Mouse (Mus musculus): ENCODE data around the gene Jmjd6. TPM values are rescaled to one million over a fixed set of nuclear protein-coding genes. Genes with fewer than 3 reads are reported as not detected.
A peak's percentile ranks its signal among the peaks of the same experiment; 100 is the strongest.

Gene Jmjd6
- total RNA-seq (2012; rRNA removed) (159 and 175 TPM in 2 replicates), polyA plus RNA-seq (2012; ENCODE audit: insufficient read depth in 1 of 2, insufficient read length in 2 of 2, low read depth in 1 of 2, low replicate concordance in 2 of 2, missing spikeins in 1 of 2) (100 to 1,000 TPM in 1 of 2 experiments, not detected in 1; 192 TPM)

DNA sequence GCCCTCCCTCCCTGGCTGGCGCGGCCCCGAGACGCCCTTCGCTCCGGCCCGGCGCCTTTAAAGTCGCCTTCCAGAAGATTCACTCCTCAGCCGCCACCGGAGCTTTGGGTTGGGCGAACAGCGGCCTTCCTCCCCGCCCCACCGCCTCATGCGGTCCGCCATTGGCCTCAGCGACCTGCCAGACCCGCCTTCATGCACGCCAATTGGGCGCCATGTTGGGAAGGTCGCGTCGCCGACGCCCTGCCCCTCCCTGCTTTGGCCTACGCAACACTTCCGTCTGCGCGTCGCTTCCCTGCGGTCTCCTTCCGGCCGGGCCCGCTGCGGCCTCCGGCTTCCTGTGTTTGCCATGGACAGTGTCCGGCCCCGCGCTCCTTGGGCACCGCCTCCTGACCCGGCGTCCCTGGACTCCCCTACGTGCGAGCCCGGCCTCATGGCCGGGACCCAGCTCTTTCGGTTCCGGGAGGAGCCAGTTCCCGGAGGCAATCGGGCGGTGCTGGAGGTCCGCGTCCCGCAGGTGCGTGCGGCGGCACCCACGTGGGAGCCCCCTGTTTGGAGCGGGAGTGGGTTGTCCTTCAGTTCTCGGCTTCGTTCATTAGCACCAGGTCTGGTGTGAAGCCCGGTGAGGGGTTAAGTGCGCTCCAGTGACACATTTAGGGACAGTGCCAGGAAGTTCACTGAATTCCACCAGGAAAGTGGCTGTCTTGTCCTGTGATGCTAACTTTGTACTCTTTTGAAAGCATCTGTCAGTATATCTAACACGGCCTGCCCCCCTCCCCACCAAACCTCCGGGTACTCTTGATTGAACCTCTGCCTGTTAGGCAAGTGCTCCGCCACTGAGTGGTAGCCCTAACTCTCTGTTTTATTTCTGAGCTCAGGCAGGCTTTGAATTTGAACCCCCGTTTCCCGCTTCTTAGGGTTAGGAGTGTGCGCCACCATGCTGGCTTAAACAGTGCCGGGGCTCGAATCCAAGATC, at the start of gene Jmjd6, which contains the start of gene Mettl23:
Jmjd6 (minus strand) TSS at position 189 of the 973 bp plus-strand sequence.
Mettl23 (plus strand) TSS at position 18 of the 973 bp plus-strand sequence.
- Histone ChIP-seq H3K4me1 (ENCODE audit: control insufficient read depth in 1 of 2, insufficient read depth in 2 of 2, low read length in 2 of 2) (peaks cover 8 to 27% of the 10 kb centered on the region in 2 experiments), H3K36me3 (ENCODE audit: control insufficient read depth in 1 of 2, insufficient read depth in 2 of 2, low read length in 2 of 2) (peaks cover 18 to 52% of the 10 kb centered on the region in 2 experiments), H3K4me3 (ENCODE audit: control insufficient read depth in 1 of 2, insufficient read depth in 1 of 2, low read depth in 2 of 2, low read length in 2 of 2) (peak within 1 kb of the TSS; percentile 75 to 94), H3K9me3 (replicated peaks; ENCODE audit: insufficient read depth, low read length) (no peaks in the 10 kb centered on the region), H3K27me3 (ENCODE audit: control insufficient read depth in 1 of 2, insufficient read depth in 2 of 2, low read length in 2 of 2) (no peaks in the 10 kb centered on the region), H3K27ac (ENCODE audit: control insufficient read depth, low read depth, low read length) (peak within 1 kb of the TSS; percentile 82), H3K79me2 (ENCODE audit: control insufficient read depth, insufficient read depth, low read length, poor library complexity) (peaks cover 77% of the 10 kb centered on the region), H3K9ac (ENCODE audit: control insufficient read depth, low read depth, low read length, poor library complexity, severe bottlenecking) (peak within 1 kb of the TSS; percentile 94)
- peak; percentile 99 for DNase-seq (ENCODE audit: low read depth, low spot score)
- peak; percentile 55 for TF ChIP-seq TCF12 (IDR thresholded peaks at IDR 0.05; ENCODE audit: low read depth, low read length)
- no peak for TF ChIP-seq RAD21 (IDR thresholded peaks at IDR 0.05; ENCODE audit: low read depth, low read length)
- peak; percentile 86 for TF ChIP-seq NELFE (IDR thresholded peaks at IDR 0.05; ENCODE audit: low read depth, low read length)
- TF ChIP-seq POLR2AphosphoS5 (IDR thresholded peaks at IDR 0.05; ENCODE audit: borderline replicate concordance, low read depth, low read length): no peak
- no peak for TF ChIP-seq MEF2A (IDR thresholded peaks at IDR 0.05; ENCODE audit: extremely low read depth, insufficient replicate concordance, low read depth, low read length, poor library complexity, severe bottlenecking)
- no peak for TF ChIP-seq CHD2 (IDR thresholded peaks at IDR 0.05; ENCODE audit: low read length)
- TF ChIP-seq CTCF (IDR thresholded peaks at IDR 0.05 in 2 of 3, conservative IDR thresholded peaks at IDR 0.05 in 1 of 3; ENCODE audit: control insufficient read depth in 1 of 3, insufficient read depth in 1 of 3, low read depth in 2 of 3, low read length in 3 of 3, poor library complexity in 1 of 3, severe bottlenecking in 1 of 3): 0 out of 6 replicates have a peak, but pooled peaks of 1 of the 3 experiments have one; percentile 1
- peak; percentile 58 for TF ChIP-seq TBP (IDR thresholded peaks at IDR 0.05; ENCODE audit: low read depth, low read length)
- no peak for TF ChIP-seq TAL1 (IDR thresholded peaks at IDR 0.05; ENCODE audit: low read length)
- no peak for TF ChIP-seq ZKSCAN1 (IDR thresholded peaks at IDR 0.05; ENCODE audit: low read depth, low read length)
- TF ChIP-seq UBTF (IDR thresholded peaks at IDR 0.05; ENCODE audit: borderline replicate concordance, insufficient read depth, low read depth, low read length): no peak
- TF ChIP-seq KAT2A (conservative IDR thresholded peaks at IDR 0.05; ENCODE audit: low read depth, low read length): no peak; the same call in 1 of the 2 replicates
- TF ChIP-seq POLR2A (IDR thresholded peaks at IDR 0.05; ENCODE audit: control insufficient read depth in 1 of 2, insufficient read depth in 1 of 2, low read depth in 1 of 2, low read length in 2 of 2, poor library complexity in 1 of 2): peak; percentile 59 to 86
- no peak for TF ChIP-seq MYB (IDR thresholded peaks at IDR 0.05; ENCODE audit: low read depth, low read length)
- TF ChIP-seq CHD1 (IDR thresholded peaks at IDR 0.05; ENCODE audit: low read depth, low read length): no peak
- peak; percentile 92; the same call in 1 of the 2 replicates for TF ChIP-seq MAZ (IDR thresholded peaks at IDR 0.05; ENCODE audit: low read depth, low read length)
- peak; percentile 90 for TF ChIP-seq ELF1 (IDR thresholded peaks at IDR 0.05; ENCODE audit: low read depth, low read length)
- no peak for TF ChIP-seq EP300 (IDR thresholded peaks at IDR 0.05; ENCODE audit: low read depth in 1 of 2, low read length in 2 of 2)
- TF ChIP-seq MAFK (IDR thresholded peaks at IDR 0.05; ENCODE audit: borderline replicate concordance, low read depth, low read length): no peak
- peak; percentile 14; the same call in 1 of the 2 replicates for TF ChIP-seq USF1 (IDR thresholded peaks at IDR 0.05; ENCODE audit: low read depth, low read length)
- peak; percentile 92 for TF ChIP-seq SIN3A (IDR thresholded peaks at IDR 0.05; ENCODE audit: low read length)
- TF ChIP-seq RCOR1 (IDR thresholded peaks at IDR 0.05; ENCODE audit: low read depth, low read length): no peak
- TF ChIP-seq BHLHE40 (IDR thresholded peaks at IDR 0.05; ENCODE audit: borderline replicate concordance, low read depth, low read length): no peak
- TF ChIP-seq GATA1 (IDR thresholded peaks at IDR 0.05; ENCODE audit: low read depth, low read length): no peak
- TF ChIP-seq ZNF384 (IDR thresholded peaks at IDR 0.05; ENCODE audit: low read depth, low read length): no peak
- TF ChIP-seq ZC3H11A (IDR thresholded peaks at IDR 0.05; ENCODE audit: low read depth, low read length): no peak
- peak; percentile 48; the same call in 1 of the 2 replicates for TF ChIP-seq NRF1 (IDR thresholded peaks at IDR 0.05; ENCODE audit: insufficient read depth, low read depth, low read length, poor library complexity, severe bottlenecking)
- peak; percentile 99 for TF ChIP-seq MXI1 (IDR thresholded peaks at IDR 0.05; ENCODE audit: low read depth, low read length)
- peak; percentile 58; the same call in 1 of the 2 replicates for TF ChIP-seq E2F4 (IDR thresholded peaks at IDR 0.05; ENCODE audit: borderline replicate concordance, low read depth, low read length)
- TF ChIP-seq ZMIZ1 (IDR thresholded peaks at IDR 0.05; ENCODE audit: low read depth, low read length): no peak; the same call in 1 of the 2 replicates
- TF ChIP-seq MYC (IDR thresholded peaks at IDR 0.05; ENCODE audit: low read depth, low read length): peak; percentile 96
- TF ChIP-seq USF2 (IDR thresholded peaks at IDR 0.05; ENCODE audit: borderline replicate concordance in 1 of 2, insufficient read depth in 1 of 2, low read depth in 1 of 2, low read length in 2 of 2): no peak; a peak in 1 of 4 replicates
- TF ChIP-seq POLR2AphosphoS2 (IDR thresholded peaks at IDR 0.05; ENCODE audit: low read length): peak; percentile 79
- no peak for TF ChIP-seq JUND (IDR thresholded peaks at IDR 0.05; ENCODE audit: low read depth, low read length)
